Mouse (Mus musculus): Measurements from ENCODE around the gene Clk4.

Gene Clk4

DNA sequence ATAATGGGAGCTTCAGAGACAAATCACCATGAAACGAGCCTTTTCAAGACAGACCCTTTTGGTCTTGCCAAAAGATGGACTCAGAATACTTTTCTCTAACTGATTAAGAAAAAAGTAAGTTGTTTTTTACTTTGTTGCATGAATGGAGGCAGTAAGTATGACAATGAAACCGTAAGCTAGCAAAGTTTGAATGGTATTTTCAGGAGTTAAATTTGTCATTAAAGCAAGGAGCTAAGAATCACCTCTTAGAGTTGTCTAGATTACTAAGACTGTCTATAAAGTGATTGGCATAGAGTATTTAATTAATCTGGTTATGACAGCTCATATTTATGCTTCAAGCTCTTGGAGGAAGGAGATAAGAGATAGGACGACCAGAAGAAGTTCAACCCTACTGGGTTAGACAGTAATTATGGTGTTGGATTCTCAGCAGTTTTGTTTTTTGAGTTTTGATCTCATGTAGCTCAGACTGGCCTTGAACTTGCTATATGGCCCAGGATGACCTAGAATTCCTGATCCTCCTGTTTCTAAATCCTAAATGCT, at the start of gene Clk4:
TSS of gene Clk4 (plus strand) at position 51 of the 540 bp plus-strand sequence.
- no peak for DNase-seq (ENCODE audit: low spot score)

DNA sequence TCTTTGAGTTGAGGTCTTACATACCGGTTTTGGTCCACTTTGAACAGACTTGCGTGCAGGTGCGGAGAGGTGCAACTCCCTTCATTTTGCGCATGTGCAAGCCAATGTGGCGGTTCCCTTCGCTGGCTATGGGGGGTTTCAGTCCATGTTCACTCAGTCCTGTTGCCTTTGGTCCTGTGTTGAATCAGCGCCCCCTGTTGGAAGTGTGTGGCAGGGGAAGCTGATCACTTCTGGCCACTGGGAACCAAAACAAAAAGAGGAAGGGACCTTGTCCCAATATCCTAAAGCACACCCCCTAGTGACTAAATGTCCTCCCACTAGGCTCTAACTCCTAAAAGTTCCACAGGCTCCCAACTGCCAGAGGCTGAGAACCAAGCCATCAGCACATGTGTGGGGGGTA, 47.5 kb upstream of the Clk4 start:
- no peak for DNase-seq (ENCODE audit: low spot score)

DNA sequence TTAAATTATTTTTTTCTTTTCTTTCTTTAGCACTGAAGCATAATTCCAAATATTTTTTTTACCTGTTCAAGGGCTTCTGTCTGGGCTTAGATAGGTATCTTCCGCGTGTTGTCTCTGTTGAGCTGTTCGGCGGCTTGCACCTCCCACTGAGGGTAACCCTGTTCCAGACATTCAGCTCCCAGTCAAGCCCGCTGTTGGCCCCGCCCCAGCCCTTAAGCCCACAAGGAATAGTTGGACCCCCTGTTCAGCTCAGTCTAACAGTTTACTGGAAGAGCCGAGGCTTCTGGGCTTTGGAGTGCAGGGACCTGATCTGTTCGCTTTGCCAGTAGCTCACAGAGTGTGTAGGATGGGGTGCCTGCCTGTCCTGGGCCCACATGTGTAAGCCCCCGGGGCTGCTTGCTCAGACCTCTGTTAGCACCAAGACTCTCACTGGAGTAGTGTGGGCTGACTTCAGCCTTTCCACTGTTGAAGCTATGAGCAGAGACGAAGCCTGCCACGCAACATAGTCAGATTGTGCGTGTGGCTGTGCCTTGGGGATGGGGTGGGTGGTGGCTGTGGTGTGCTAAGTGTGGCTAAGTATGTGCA, 42.0 kb upstream of the Clk4 start:
- DNase-seq (ENCODE audit: low spot score), result no peak

DNA sequence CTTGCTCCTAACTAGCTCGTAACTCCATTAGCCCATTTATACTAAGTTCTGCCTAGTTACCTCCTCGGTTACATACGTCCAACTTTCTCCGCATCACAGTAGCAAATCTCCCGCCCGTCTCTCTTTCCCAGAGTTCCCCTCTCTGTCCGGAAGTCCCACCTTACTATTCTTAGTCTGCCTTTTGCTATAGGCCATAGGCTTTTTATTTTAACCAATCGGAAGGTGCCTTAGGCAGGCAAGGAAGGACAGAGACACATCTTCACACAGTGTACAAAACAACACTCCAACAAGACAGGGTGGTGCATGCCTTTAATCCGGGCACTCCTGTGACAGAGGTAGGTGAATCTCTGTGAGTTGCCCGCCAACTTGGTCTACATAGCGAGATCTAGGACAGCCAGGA, 41.2 kb upstream of the Clk4 start, which contains the start of gene Gm12569:
TSS of gene Gm12569 (plus strand) at position 166 of the 400 bp plus-strand sequence.
- DNase-seq (ENCODE audit: low spot score), result no peak

DNA sequence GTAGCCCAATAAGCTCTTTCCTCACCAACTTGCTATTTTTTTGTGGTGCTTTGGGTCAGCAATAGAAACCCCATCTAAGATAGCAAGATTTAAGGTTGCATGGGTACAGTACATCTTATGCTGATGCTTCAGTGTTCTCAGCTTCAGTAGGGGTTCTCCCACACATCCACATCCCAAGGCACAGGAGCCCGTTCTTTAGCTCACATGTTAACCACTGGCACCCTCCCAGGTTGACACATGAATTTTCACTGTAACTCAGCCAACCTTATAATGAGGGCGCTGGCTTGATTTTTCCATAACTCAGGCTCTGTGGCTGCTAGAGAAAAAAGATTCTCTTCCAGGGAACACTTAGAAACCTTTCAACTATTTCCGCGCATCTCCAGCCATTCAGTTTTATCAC, 34.4 kb upstream of the Clk4 start:
- no peak for DNase-seq (ENCODE audit: low spot score)

DNA sequence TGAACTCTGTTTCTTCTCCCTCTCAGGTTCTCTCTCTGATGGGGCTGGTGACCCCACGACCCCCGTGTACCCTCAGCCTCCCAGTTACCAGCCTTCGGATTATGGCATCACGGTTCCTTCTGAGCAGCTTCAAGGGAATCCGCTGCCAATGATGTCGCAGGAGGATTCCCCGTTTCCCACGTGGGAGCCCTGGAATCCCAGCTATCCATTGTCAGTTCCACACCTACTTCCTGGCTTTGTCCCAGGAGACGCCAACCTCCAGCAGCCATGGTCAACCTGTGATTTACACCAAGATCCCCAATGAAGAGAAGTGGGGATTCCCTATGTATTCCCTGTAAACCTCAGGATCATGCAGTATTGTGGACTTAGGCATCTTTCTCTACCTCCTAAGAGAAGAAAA, 26.9 kb upstream of the Clk4 start:
- DNase-seq (ENCODE audit: low spot score), result no peak

DNA sequence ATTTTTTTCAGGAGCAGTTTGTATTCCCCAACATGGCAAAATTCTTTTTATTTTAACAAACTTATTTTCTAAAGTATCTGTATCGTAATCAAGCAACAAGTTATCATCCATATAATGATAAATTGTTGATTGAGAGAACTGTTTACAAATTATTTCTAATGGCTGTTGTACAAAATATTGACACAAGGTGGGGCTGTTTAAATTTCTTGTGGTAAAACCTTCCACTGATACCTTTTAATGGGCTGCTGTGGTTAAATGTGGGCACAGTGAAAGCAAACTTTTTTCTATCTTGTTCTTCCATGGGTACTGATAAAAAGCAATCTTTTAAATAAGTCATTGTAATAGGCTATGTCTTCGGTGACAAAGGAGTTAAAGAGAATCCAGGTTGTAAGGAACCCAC, 18.6 kb upstream of the Clk4 start:
- DNase-seq (ENCODE audit: low spot score), result no peak

DNA sequence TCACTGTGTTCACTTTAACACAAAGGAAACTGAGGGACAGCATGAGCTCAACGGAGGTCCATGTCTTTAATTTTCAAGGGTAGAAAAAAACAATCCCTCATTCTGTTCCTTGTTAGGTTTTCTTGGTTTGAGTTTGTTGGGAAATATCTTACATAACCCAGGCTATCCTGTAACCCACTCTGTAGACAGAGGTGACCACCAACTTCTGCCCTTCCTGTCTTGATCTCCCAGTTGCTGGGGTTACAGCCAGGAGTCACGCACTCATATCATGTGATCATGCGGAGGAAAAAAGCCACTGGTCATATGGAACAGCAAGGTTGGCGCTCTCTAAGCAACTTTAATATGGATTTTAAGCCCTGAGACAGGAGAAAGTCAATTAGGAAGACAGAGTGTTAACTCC, 4.5 kb upstream of the Clk4 start:
- no peak for DNase-seq (ENCODE audit: low spot score)

DNA sequence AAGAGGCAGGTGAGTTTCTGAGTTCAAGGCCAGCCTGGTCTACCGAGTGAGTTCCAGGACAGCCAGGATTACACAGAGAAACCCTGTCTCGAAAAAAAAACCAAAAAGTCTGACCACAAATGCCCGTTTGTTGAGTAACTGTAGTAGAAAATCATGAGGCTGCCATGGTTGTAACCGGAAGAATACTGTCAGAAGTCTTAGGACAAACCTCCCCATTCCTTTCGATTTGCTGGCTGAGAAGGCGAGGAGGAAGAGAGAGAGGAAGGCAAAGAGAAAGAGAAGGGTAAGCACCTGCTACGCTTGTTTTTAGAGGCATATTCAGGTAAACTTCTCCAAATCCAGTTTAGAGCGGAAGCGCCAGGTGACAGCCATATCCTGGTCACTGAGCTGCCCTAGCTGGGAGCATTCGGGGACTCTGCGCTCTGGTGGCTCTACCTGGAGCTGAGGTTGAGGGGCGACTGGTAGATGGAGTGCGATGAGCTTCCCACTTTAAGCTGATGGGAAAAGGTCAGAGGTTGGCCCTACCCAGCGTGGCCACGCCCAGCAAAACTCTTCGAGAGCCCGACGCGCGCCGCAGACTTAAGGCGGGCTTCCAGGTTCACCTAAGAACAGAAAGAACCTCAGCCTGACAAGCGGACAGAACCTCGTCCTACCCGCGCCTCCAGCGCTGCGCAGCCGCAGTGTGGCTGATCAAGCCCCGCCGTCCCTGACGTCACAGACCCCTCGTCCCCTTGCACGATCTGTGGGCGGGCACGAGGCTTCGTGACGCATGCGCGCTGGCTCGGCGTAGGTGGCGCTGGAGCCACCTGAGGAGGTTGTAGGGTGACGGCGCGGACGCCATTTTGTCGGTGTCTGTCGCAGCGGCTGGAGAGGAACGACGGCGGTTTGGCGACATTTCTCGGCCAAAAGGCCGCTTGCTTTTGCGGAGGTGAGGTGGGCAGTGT, 1.1 kb downstream of the Clk4 start, which contains the start of gene BC049762:
TSS of gene BC049762 (minus strand) at position 705 of the 944 bp plus-strand sequence.
- peak; percentile 100 for DNase-seq (ENCODE audit: low spot score)

DNA sequence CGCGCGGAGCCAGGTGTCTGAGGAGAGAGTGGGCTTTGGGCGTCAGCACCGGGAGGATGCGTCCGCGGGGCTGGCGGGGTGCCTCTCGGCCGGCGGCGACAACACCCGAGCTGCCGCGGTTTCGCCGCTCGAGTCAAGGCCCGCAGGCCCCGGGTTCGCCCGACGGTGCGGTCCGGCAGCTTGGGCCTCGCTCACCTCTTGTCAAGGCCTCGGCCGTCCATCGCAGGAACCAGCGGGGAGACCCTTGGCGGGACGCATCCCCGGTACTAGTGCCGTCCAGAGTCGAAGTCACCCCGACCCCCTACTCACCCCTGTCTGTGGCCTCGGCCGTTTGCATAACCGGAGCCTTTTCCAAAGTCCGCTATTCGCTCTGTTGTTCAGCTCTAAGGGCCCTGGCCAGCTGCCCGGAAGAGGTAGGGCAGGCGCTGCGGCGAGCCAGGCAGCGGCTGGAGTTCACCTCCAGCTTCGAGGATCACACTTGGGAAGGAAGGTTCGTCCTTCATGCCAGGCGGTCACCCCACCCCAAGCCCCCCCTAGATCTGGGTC, 1.8 kb downstream of the Clk4 start:
- no peak for DNase-seq (ENCODE audit: low spot score)

DNA sequence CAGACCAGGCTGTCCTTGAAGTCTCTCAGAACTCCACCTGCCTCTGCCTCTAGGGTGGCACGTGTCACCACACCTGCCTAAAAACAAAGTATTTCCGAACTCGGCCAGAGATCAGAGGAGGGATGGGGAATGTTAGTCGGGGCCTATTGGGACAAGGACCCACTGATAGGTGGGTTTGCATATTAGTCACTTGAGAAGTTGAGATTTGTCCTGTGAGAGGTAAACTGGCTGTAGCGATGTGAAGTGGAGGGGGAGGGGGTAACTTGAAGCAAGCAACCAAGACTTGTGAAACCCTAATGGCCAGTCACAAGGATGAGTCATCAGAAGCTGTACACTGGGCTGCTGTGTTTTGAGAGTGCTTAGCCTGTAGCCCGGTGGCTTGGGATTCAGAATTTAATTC, 2.8 kb downstream of the Clk4 start:
- peak; percentile 31 for DNase-seq (ENCODE audit: low spot score)

DNA sequence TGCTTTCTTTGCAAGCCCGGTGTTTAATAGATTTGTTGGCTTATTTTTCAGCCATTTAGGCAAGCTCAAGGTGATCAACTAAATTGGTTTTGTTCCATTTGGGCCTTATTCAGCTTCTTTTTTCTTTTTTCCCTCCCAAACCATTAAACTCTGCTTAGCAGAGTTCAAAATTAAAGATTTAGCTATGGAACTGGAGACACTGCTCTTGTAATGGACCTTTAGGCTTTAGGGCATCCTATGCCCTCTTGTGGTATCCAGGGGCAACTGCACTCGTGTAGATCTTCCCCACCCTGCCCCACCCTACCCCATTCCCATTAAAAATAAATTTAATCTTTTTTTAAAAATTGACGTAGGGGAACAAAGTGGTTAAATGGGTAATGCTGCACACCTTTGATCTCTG, 3.8 kb downstream of the Clk4 start:
- no peak for DNase-seq (ENCODE audit: low spot score)

DNA sequence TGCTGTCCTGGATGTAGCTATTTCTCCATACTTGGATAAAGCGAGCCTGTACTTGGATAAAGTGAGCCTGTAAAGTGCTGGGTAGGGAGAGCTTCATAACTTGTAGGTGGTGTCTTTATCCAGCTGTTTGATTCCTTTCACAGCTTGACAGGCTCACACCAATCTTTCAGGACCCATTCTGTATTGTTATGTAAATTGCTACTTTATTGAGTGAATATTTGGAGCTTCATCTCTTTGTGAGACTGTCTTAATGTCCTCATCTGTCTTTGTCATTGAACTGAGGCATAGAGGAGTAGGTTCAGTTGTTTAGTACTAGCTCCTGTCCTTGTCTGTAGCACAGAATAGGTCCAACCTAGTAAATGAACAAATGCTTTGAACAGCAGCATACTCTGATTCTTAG, 12.9 kb downstream of the Clk4 start:
- no peak for DNase-seq (ENCODE audit: low spot score)

DNA sequence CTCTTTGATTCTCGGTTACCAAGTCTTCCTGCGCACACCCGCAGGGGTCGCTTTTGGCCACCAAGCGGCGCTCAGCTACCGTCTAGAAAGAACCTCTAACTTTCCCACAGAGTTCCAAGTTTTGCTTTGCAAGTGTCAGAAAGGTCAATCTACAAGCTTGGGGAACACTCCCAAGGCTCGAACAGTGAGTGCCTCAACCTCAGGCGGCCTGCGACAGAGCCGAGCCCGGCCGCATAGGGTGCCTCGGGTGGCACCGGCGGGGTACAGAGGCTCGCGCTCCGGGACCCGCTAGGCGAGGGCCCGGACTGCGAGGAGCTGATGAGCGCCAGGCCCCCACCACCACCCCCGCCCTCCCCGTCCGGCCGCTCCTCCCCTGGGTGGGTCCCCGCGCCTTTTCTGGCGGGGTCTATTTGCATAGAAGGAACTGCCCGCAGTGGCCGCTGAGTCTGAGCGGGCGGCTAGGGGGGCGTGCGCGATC, 28.1 kb downstream of the Clk4 start, which contains the start of gene Col23a1:
TSS of gene Col23a1 (plus strand) at position 357 of the 478 bp plus-strand sequence.
- DNase-seq (ENCODE audit: low spot score), result no peak

DNA sequence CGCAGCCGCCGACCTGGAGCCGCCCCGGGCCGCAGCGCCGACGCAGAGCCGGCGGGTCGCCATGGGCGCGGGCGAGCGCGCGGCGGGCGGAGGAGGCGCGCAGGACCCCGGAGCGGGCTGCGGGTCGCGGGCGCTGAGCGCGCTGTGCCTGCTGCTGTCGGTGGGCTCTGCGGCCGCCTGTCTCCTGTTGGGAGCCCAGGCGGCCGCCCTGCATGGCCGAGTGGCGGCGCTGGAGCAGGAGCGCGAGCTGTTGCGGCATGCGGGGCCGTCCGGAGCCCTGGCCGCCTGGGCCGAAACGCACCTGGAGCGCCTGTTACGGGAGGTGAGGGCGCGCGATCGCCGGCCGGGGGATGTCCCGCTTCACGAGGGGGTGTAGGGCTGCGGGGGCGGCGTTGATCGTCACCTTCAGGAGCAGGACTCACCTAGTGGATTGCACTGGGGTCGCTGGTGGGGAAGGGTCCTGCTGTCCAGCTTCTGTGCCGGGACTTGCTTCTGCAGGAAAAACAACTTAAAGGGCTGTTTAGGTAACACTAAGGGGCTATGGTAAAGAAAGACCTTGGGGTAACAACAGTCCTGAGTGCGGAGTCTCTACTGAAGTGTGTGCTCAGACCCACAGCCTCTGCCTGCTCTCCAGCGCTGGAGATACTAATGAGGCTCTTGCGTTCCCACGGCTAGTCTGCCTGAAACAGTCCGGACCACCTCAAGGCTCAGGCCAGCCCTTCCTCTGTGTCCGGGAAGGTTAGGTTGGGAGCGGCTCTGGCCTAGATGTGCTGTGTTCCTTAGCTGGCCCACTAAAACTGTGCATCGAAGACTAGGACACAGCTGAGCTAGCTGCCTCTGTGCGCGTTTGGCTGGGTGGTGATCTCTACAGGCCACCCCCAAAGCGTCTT, 28.8 kb downstream of the Clk4 start:
- no peak for DNase-seq (ENCODE audit: low spot score)

DNA sequence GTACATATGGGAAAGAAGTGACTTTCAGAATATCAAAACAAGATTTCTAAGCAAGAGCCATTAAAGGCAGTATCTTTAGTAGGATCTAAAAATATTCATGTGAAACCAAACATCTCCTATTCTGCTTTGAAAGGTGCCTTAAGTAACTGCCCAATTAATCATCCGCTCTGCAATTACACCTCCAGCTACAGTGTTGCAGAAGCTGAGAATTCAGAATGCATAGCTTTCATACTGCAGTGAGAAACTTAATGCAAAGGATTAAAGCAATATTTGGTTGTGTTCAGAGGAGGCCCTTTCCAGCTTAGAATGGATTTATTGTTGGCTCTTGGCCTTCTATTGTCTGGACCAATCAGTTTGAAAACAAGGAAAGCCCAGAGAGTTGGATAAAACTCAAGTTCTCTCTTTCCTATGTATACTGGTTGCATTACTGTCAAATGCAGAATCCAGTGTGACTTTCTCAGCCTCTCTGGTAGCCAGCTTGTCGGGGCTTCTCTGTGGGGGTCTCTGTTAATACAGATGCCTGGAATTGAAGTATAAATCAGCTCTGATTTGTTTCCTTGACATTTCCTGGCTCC, 32.5 kb downstream of the Clk4 start:
- DNase-seq (ENCODE audit: low spot score), result no peak

DNA sequence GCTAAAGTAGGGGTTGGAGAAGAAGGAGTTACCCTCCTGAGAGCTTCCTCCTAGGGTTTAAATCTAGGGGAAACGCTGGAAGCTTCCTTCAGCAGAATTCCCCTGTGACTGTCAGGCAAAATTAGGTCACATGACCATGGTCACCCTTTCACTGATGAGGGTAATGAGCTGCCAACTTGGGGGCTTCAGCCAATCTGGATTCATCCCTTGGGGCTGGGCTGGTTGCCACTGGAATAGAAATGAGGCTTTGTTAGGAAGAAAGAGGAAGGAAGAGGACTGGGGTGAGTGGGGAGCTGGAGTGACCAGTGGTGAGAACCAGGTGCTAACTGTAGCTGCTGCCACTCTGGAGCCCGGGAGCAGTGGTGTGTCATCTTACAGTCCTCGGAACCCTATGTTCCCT, 34.2 kb downstream of the Clk4 start:
- DNase-seq (ENCODE audit: low spot score), result no peak

DNA sequence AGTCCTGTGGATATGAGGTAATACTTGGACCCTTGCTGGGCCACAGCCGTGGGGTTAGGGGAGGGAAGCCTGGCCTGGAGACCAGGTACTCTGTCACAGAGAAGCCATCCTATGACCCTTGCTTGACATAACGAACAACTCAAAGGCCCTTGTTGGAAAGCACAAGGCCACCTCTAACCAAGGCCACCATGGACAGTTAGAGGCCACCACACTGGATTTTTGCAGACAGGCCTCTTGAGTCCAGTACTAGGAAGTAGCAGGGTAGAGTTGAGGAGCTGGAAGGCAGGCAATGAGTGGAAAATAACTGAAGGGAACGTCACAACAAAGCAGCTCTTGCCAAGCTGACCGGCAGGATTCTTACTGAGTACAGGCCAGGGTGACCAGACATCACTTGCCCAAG, 37.2 kb downstream of the Clk4 start:
- no peak for DNase-seq (ENCODE audit: low spot score)

DNA sequence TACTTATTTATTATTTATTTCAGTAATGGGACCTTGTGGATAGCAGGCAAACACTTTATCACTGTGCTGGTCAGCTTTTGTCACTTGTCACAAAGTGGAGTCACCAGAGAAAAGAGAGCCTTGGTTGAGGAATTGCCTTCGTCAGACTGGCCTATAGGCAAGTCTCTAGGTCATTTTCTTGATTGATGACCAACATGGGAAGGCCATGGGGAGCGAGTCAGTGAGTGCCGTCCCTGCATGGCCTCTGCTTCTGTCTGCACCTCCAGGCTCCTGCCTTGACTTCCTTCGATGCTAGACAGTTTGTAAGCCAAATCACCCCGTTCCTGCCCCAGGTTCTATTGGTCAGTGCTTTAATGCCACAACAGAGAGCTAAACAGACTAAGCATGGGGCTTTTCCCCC, 40.9 kb downstream of the Clk4 start:
- DNase-seq (ENCODE audit: low spot score), result no peak

DNA sequence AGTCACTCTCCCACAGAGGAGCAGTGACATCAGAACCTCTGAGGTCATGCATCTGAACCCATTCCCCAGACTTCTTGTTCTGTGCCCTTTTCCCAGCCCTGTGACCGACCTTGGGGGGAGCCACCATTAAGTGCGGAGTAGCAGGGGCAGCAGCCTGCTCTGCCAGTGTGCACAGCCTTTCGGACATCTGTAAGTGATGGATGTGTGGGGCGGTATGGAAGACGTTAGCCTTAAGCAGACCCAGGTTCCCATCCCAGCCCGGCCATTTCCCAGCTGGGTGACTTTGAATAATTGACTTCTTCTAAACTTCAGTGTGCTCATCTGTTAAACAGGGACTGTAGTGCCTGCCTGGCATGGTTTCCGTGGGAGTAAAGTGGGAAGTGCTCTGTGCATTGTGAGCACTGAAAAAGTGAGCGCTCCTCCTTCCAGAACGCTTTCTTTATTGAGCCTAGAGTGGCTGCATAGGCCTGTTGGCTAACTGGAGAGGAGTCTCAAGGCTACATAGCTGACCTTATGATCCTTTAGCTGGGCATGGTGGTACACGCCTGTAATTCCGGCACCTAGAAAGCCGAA, 42.5 kb downstream of the Clk4 start:
- DNase-seq (ENCODE audit: low spot score), result no peak

DNA sequence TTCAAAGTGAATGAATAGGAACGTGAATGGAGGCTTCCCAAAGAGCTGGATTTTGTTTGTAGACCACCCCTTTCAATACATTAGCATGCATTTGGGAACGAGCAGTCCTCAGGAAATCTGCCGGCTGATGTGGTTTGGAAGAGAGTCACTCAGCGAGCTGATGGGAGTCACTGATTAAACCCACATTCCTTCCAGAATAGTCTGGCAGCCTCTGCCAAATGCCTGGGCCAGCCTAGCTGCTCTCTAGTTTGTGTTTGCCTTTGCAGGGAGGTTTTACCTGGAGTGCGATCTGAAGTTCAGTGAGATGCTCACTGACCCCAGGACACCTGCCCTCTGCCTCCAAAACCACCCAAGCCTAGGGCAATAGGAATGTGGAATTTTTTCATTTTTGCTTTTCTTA, 46.8 kb downstream of the Clk4 start:
- no peak for DNase-seq (ENCODE audit: low spot score)

Data from T-cell, adult 2 months (primary cell).